Mouse (Mus musculus) liver, embryonic 12.5 days (tissue): ENCODE data around the gene Arhgap23. TPM values are rescaled to one million over a fixed set of nuclear protein-coding genes. Genes with fewer than 3 reads are reported as not detected.

Experiments
- ATAC-seq: fragments of 200-750 bp; cut with Nextera tagmentation; 2 replicates; pipeline ENCODE4 v1.8.0; 2017; ENCODE audit warnings: moderate number of reproducible peaks, mild to moderate bottlenecking, moderate library complexity
- H3K27ac ChIP-seq: fragments of 300-500 bp; sonication (generic); 2 replicates; pipeline ENCODE4 v1.5.1; 2016; ENCODE audit warnings: mild to moderate bottlenecking
- H3K27me3 ChIP-seq: fragments of 300-500 bp; sonication (generic); replicated peaks from 2 replicates; pipeline ENCODE4 v1.6.1; 2016; ENCODE audit warnings: mild to moderate bottlenecking, moderate library complexity
- H3K36me3 ChIP-seq: fragments of 300-500 bp; sonication (generic); 2 replicates; pipeline ENCODE4 v1.6.1; 2016; ENCODE audit warnings: mild to moderate bottlenecking, moderate library complexity
- H3K4me1 ChIP-seq: fragments of 300-500 bp; sonication (generic); 2 replicates; pipeline ENCODE4 v1.6.1; 2016
- H3K4me2 ChIP-seq: fragments of 300-500 bp; sonication (generic); 2 replicates; pipeline ENCODE4 v1.6.1; 2016; ENCODE audit warnings: mild to moderate bottlenecking, moderate library complexity
- H3K4me3 ChIP-seq: fragments of 300-500 bp; sonication (generic); 2 replicates; pipeline ENCODE4 v1.5.1; 2016; ENCODE audit warnings: mild to moderate bottlenecking, moderate library complexity
- H3K9ac ChIP-seq: fragments of 300-500 bp; sonication (generic); 2 replicates; pipeline ENCODE4 v1.6.1; 2016; ENCODE audit warnings: mild to moderate bottlenecking, moderate library complexity
- H3K9me3 ChIP-seq: fragments of 300-500 bp; sonication (generic); replicated peaks from 2 replicates; pipeline ENCODE4 v1.6.1; 2016; ENCODE audit warnings: mild to moderate bottlenecking, moderate library complexity
- WGBS: fragments of 180-500 bp; shearing (Covaris S2); methylation state at CpG from one replicate; pipeline ENCODE4 v1.1.7; 2016; ENCODE audit not compliant: insufficient replicate concordance; 5-methylcytosine and 5-hydroxymethylcytosine counted together
- polyA plus RNA-seq: library from polyadenylated mRNA; unstranded; fragments of >200 nt; fragmentation: Nextera tagmentation; extraction: Ambion mirVana; gene quantifications from 2 replicates; pipeline ENCODE4 v1.2.1, GENCODE M21; 2016

Arhgap23 gene
- polyA plus RNA-seq, 1 experiment from 2014 or later: 17.3 TPM

- under 1% methylated on average over 6 of the region's 6 CpGs for WGBS
- no peak overlapping the region for H3K4me3 ChIP-seq
- no peak overlapping the region for H3K27ac ChIP-seq
- no peaks in the 10 kb centered on the region for H3K9me3 ChIP-seq
- H3K4me1 ChIP-seq: peaks cover 56% of the 10 kb centered on the region
- no peak overlapping the region for H3K9ac ChIP-seq
- ATAC-seq: no peak
- H3K4me2 ChIP-seq: no peak overlapping the region
- peaks cover 49% of the 10 kb centered on the region for H3K27me3 ChIP-seq
- no peaks in the 10 kb centered on the region for H3K36me3 ChIP-seq
Observed at GRCm38 (mm10) chr11:97408171-97408570, 7.2 kb upstream of the Arhgap23 start.

DNA sequence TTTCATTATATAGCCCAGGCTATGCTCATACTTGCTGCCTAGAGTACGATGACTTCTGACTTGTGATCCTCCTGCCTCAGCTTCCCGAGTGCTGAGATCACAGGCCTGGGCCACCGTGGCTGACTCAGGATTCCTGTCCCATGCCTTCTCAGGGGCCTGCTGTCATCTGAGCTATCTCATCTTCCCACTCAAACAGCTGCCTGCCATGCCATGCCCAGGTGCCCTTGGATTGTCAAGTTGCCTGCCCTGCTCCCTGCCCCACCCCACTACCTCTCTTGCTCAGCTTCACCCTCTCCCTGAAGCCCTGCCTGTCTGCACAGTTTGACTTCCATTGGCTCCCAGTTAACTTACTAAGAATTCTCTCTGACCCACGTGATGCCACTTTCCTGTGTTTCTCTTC, 4.4 kb upstream of the Arhgap23 start:
- H3K9ac ChIP-seq: no peak overlapping the region
- no peak overlapping the region for H3K27ac ChIP-seq
- H3K9me3 ChIP-seq: no peaks in the 10 kb centered on the region
- H3K4me3 ChIP-seq: no peak overlapping the region
- H3K4me2 ChIP-seq: no peak overlapping the region
- no peaks in the 10 kb centered on the region for H3K36me3 ChIP-seq
- peaks cover 21% of the 10 kb centered on the region for H3K27me3 ChIP-seq
- H3K4me1 ChIP-seq: peaks cover 47% of the 10 kb centered on the region
- no peak for ATAC-seq
- 70% methylated on average over 4 of the region's 4 CpGs for WGBS

- H3K36me3 ChIP-seq: no peaks in the 10 kb centered on the region
- 0% methylated on average over 2 of the region's 3 CpGs for WGBS
- peaks cover 57% of the 10 kb centered on the region for H3K4me1 ChIP-seq
- H3K4me3 ChIP-seq: no peak overlapping the region
- H3K27me3 ChIP-seq: peaks cover 9% of the 10 kb centered on the region; the same call in 1 of the 2 replicates
- no peak for ATAC-seq
- H3K9me3 ChIP-seq: no peaks in the 10 kb centered on the region
- H3K9ac ChIP-seq: no peak overlapping the region
- H3K27ac ChIP-seq: peak overlapping the region; percentile 66
- H3K4me2 ChIP-seq: peak overlapping the region; percentile 13; the same call in 1 of the 2 replicates
Observed at GRCm38 (mm10) chr11:97412117-97412516, 3.2 kb upstream of the Arhgap23 start.

DNA sequence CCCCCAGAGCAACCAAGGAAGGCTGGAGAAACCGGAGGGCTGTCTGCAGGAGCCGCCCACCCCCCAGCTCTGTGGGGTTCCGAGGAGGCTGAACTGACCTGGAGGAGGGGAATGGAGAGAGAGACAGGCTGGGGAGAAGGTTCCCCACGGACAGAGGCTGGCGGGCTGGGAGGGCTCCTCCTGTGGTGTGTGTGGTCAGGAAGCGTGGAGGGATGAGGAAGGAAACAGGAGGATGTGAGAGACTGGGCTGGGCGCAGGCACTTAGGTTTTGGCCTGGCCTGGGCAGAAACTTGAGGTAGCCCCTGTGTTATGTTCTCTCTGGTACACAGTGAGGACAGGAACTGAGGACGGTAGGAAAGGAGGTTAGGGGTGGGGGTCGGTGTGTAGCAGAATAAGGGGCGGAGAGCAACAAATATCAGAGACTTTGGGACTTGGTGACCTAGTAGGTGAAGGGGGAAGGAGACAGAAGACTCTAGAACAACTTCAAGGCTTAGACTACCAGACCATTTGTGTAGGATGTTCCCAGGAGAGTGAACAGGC, 2.5 kb upstream of the Arhgap23 start:
- Histone ChIP-seq H3K9me3 (no peaks in the 10 kb centered on the region), H3K27ac (peak overlapping the region; percentile 66), H3K4me2 (peak overlapping the region; percentile 12; the same call in 1 of the 2 replicates), H3K36me3 (no peaks in the 10 kb centered on the region), H3K4me1 (peaks cover 61% of the 10 kb centered on the region), H3K9ac (no peak overlapping the region; the same call in 1 of the 2 replicates), H3K27me3 (peaks cover 2% of the 10 kb centered on the region; the same call in 1 of the 2 replicates), H3K4me3 (no peak overlapping the region)
- WGBS: 31% methylated on average over 10 of the region's 10 CpGs
- ATAC-seq: no peak

DNA sequence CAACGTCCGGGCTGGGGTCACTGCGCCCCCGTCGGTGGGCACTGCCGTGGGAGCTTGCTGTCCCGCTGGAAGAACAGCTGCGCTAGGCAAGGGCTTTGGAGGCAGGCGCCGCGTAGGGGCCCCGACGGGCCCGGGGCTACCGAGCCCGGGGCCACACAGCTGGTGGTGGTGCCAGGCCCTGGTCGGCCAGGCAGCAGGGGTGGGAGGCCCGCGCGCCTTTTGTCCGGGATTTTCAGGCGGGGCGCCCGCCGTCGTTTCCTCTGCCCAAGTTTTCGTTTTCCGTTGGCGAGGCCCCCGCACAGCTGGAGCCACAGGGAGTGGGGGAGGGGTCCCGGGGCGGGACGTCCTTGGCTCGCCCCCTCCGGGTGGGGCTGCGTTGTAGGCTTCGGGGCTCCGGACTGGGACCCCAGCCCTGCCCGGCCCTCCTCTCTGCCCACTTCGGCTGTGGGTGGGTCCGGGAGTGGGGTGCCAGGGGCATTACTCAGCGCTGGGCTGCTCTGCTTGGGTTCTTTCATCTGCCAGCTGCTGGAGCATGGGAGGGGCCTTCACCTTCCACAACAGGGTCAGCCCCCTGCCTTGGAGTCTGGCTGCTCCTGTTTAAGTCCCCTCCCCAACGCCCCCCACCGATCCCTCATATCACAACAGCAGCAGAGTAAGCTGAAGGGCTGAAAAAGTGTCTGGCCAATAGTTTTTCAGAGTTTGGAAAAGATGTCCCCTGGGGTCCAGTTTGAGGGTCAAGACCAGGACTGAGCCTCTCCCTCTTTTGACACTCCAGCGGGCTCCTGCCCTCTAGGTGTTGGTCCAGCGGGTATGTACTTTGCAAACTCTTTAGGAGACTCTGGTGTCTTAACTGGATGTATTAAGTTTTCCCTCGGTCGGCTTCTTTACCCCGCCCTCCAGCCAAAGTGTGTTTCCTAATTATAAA, 641 bp downstream of the Arhgap23 start:
- Histone ChIP-seq H3K9me3 (no peaks in the 10 kb centered on the region), H3K4me2 (peak overlapping the region; percentile 97), H3K27me3 (no peaks in the 10 kb centered on the region), H3K4me1 (peaks cover 58% of the 10 kb centered on the region), H3K36me3 (no peaks in the 10 kb centered on the region), H3K27ac (peak overlapping the region; percentile 82), H3K4me3 (peak overlapping the region; percentile 79), H3K9ac (peak overlapping the region; percentile 87)
- peak; percentile 59 for ATAC-seq
- 2% methylated on average over 48 of the region's 49 CpGs for WGBS

- WGBS: 5% methylated on average over 5 of the region's 5 CpGs
- H3K27ac ChIP-seq: peak overlapping the region; percentile 82; the same call in 1 of the 2 replicates
- no peaks in the 10 kb centered on the region for H3K27me3 ChIP-seq
- H3K4me1 ChIP-seq: peaks cover 54% of the 10 kb centered on the region
- ATAC-seq: no peak
- H3K9ac ChIP-seq: no peak overlapping the region
- H3K4me2 ChIP-seq: peak overlapping the region; percentile 97
- H3K4me3 ChIP-seq: peak overlapping the region; percentile 79
- H3K36me3 ChIP-seq: no peaks in the 10 kb centered on the region
- no peaks in the 10 kb centered on the region for H3K9me3 ChIP-seq
Observed at GRCm38 (mm10) chr11:97416637-97417035, 1.3 kb downstream of the Arhgap23 start.

- Histone ChIP-seq H3K9me3 (no peaks in the 10 kb centered on the region), H3K27ac (no peak overlapping the region), H3K36me3 (no peaks in the 10 kb centered on the region), H3K9ac (no peak overlapping the region), H3K4me2 (no peak overlapping the region), H3K4me1 (peaks cover 57% of the 10 kb centered on the region), H3K4me3 (no peak overlapping the region), H3K27me3 (no peaks in the 10 kb centered on the region)
- 72% methylated on average over 14 of the region's 14 CpGs for WGBS
- no peak for ATAC-seq
Observed at GRCm38 (mm10) chr11:97418834-97419539, 3.7 kb downstream of the Arhgap23 start.

DNA sequence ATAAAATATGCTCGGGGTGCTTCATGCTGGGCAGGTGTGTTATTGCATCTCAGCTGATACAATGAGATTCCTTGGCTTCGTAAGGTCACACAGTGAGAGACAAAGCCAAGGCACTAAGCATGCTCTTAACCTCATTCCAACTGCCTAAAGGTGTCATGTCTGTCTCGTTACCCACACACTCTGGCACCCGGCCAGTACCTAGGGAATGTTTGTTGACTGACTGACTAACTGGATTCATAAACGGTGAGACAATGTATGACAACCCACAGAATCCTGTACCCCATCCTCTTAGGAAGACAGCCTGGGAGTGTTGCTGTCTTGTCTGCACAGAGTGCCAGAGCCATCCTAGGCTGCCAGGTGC, 4.2 kb downstream of the Arhgap23 start:
- Histone ChIP-seq H3K4me1 (peaks cover 62% of the 10 kb centered on the region), H3K36me3 (no peaks in the 10 kb centered on the region), H3K27me3 (no peaks in the 10 kb centered on the region), H3K9me3 (no peaks in the 10 kb centered on the region), H3K4me2 (no peak overlapping the region), H3K4me3 (no peak overlapping the region), H3K9ac (no peak overlapping the region), H3K27ac (no peak overlapping the region)
- WGBS: 77% methylated on average over 5 of the region's 5 CpGs
- ATAC-seq: no peak

DNA sequence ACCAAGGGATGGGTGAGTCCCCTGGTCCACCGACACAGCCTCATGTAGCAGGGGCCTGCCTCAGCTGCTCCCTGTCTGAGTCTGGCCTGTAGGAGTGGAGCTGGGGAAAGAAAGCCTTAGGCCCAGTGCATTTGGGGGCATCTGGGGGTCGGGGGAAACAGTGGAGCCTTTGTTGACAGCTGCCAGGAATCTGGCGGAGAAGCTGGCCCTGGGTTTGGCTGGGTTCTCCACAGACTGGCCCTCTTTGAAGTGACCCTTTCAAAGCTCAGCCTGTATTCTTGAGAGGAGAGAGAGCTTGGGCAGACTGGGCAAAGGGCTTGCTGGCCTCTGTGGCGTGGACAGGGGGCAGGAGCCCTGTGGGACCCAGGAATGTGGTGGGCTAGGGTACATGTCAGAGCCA, 7.2 kb downstream of the Arhgap23 start:
- Histone ChIP-seq H3K9me3 (no peaks in the 10 kb centered on the region), H3K4me1 (peaks cover 52% of the 10 kb centered on the region), H3K27ac (peak overlapping the region; percentile 29), H3K9ac (no peak overlapping the region), H3K36me3 (no peaks in the 10 kb centered on the region), H3K27me3 (no peaks in the 10 kb centered on the region), H3K4me3 (no peak overlapping the region), H3K4me2 (no peak overlapping the region)
- ATAC-seq: no peak
- WGBS: 62% methylated on average over 4 of the region's 4 CpGs

DNA sequence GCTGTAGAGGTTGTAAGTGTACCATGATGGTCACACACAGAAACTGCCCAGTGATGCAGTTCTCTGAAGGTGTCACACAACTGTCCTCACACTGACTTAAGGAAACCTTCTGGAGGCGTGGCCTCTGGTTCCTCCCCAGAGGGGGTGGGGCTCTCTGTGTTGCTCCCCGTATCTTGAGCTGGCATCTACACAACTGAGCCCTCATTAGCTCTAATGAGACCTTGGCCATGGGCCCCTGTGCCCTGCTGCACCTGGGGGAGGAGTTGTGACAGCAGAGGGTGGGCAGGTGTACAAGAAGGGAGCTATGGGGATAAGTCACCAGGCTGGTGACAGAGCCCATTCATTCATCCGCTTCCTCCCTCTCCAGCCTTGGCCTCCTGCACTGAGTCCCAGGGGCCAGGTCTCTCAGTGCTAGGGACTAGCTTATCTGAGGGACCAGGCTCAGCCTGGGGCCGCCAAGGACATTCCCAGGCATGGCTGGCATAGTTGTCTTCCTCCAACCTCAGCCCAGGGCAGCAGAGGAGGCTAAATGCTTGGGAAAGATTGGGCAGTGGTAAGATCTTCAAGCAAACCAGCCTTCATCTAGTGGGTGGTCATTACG, 8.9 kb downstream of the Arhgap23 start:
- WGBS: 25% methylated on average over 5 of the region's 5 CpGs
- H3K4me3 ChIP-seq: peak overlapping the region; percentile 30
- H3K4me2 ChIP-seq: peak overlapping the region; percentile 65

DNA sequence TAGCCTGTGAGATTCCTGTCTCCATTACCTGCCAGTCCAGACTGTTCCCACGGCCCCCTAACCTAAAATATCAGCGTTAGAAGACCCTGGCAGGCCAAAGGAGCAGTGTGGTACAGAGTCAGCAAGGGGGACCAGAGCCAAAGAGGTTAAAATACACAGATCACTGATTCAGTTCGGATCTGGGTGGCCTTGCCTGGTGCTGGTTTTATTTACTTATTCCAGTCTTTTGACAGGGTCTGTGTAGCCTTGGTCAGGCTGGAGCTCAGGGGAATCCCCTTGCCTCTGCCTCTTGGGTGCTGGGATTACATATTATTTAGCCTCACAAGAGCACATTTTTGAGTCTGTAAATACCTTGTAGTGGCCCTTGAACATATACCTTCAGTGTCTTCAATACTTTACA, 9.5 kb downstream of the Arhgap23 start:
- Histone ChIP-seq H3K9me3 (no peaks in the 10 kb centered on the region), H3K4me2 (peak overlapping the region; percentile 65), H3K27ac (peak overlapping the region; percentile 83), H3K4me1 (peaks cover 69% of the 10 kb centered on the region), H3K4me3 (peak overlapping the region; percentile 30; the same call in 1 of the 2 replicates), H3K36me3 (no peaks in the 10 kb centered on the region), H3K9ac (peak overlapping the region; percentile 61; the same call in 1 of the 2 replicates), H3K27me3 (no peaks in the 10 kb centered on the region)
- WGBS: 61% methylated on average over 3 of the region's 3 CpGs
- no peak for ATAC-seq

More for the DNA sequence above, 8.9 kb downstream of the Arhgap23 start:
- peak; percentile 78 for ATAC-seq
- Histone ChIP-seq H3K9ac (peak overlapping the region; percentile 61), H3K9me3 (no peaks in the 10 kb centered on the region), H3K27ac (peak overlapping the region; percentile 83), H3K36me3 (no peaks in the 10 kb centered on the region), H3K27me3 (no peaks in the 10 kb centered on the region), H3K4me1 (peaks cover 63% of the 10 kb centered on the region)
